Mouse (Mus musculus) hindbrain, embryonic 11.5 days (tissue): ENCODE measurements around the gene Fam213b. TPM values are rescaled to one million over a fixed set of nuclear protein-coding genes. Genes with fewer than 3 reads are reported as not detected.

Experiments used
- ATAC-seq: fragments of 200-750 bp; cut with Nextera tagmentation; 2 replicates; pipeline ENCODE4 v1.8.0; 2017; ENCODE audit warnings: mild to moderate bottlenecking, moderate TSS enrichment, moderate library complexity; ENCODE audit not compliant: low FRiP score
- DNase-seq: peaks from one replicate; pipeline ENCODE4 v3.0.0-alpha.2; 2015; ENCODE audit warnings: low spot score
- H3K27ac ChIP-seq: fragments of 300-500 bp; sonication (generic); 2 replicates; pipeline ENCODE4 v1.5.1; 2014; ENCODE audit warnings: mild to moderate bottlenecking, low read depth, low read length
- H3K27me3 ChIP-seq: fragments of 300-500 bp; sonication (generic); 2 replicates; pipeline ENCODE4 v1.6.1; 2014; ENCODE audit warnings: mild to moderate bottlenecking, low read length, moderate library complexity, mixed read lengths; ENCODE audit not compliant: control insufficient read depth, insufficient read depth
- H3K36me3 ChIP-seq: fragments of 300-500 bp; sonication (generic); 2 replicates; pipeline ENCODE4 v1.6.1; 2014; ENCODE audit warnings: mild to moderate bottlenecking, low read length, moderate library complexity, mixed read lengths; ENCODE audit not compliant: control insufficient read depth, insufficient read depth
- H3K4me1 ChIP-seq: fragments of 300-500 bp; sonication (generic); replicated peaks from 2 replicates; pipeline ENCODE4 v1.6.1; 2014; ENCODE audit warnings: low read length, mixed read lengths; ENCODE audit not compliant: control insufficient read depth, insufficient read depth
- H3K4me2 ChIP-seq: fragments of 300-500 bp; sonication (generic); replicated peaks from 2 replicates; pipeline ENCODE4 v1.6.1; 2014; ENCODE audit warnings: mild to moderate bottlenecking, low read depth, low read length
- H3K4me3 ChIP-seq: fragments of 300-500 bp; sonication (generic); 2 replicates; pipeline ENCODE4 v1.5.1; 2014; ENCODE audit warnings: low read depth, low read length
- H3K9ac ChIP-seq: fragments of 300-500 bp; sonication (generic); 2 replicates; pipeline ENCODE4 v1.6.1; 2014; ENCODE audit warnings: low read depth, low read length
- H3K9me3 ChIP-seq: fragments of 300-500 bp; sonication (generic); 2 replicates; pipeline ENCODE4 v1.6.1; 2016; ENCODE audit warnings: low read length; ENCODE audit not compliant: control insufficient read depth
- WGBS: fragments of 180-500 bp; shearing (Covaris S2); extraction: QIAGEN DNeasy Blood & Tissue Kit; methylation state at CpG from one replicate; pipeline ENCODE4 v1.1.7; 2014; 5-methylcytosine and 5-hydroxymethylcytosine counted together
- polyA plus RNA-seq: library from polyadenylated mRNA; unstranded; fragments of >200 nt; fragmentation: Nextera tagmentation; extraction: Ambion mirVana; gene quantifications from 2 replicates; pipeline ENCODE4 v1.2.1, GENCODE M21; 2014

Fam213b gene
- polyA plus RNA-seq, 1 experiment from 2014 or later: 41.4 TPM

GRCm38 (mm10) chr4:154940156-154940555 is 41.2 kb upstream of the Fam213b start:
- Histone ChIP-seq H3K36me3 (no peaks in the 10 kb centered on the region), H3K4me2 (no peak overlapping the region), H3K4me1 (0 out of 2 replicates have a peak, but pooled peaks cover 2% of the 10 kb centered on the region), H3K27me3 (no peaks in the 10 kb centered on the region), H3K9ac (no peak overlapping the region), H3K9me3 (no peaks in the 10 kb centered on the region), H3K27ac (no peak overlapping the region), H3K4me3 (no peak overlapping the region)
- ATAC-seq (no peak), DNase-seq (no peak)
- WGBS: 87% methylated on average over 2 of the region's 2 CpGs

- Histone ChIP-seq H3K4me1 (no peaks in the 10 kb centered on the region), H3K4me2 (no peak overlapping the region), H3K9me3 (no peaks in the 10 kb centered on the region), H3K27me3 (no peaks in the 10 kb centered on the region), H3K4me3 (no peak overlapping the region), H3K36me3 (no peaks in the 10 kb centered on the region), H3K27ac (no peak overlapping the region), H3K9ac (no peak overlapping the region)
- WGBS: 76% methylated on average over 1 of the region's 1 CpGs
- ATAC-seq (no peak), DNase-seq (no peak)
Measured at GRCm38 (mm10) chr4:154937746-154938145, 38.8 kb upstream of the Fam213b start.

GRCm38 (mm10) chr4:154936542-154937255 is 37.8 kb upstream of the Fam213b start:
- no peak overlapping the region for H3K27ac ChIP-seq
- H3K27me3 ChIP-seq: no peaks in the 10 kb centered on the region
- ATAC-seq (no peak), DNase-seq (no peak)
- no peak overlapping the region for H3K9ac ChIP-seq
- H3K4me3 ChIP-seq: no peak overlapping the region
- no peaks in the 10 kb centered on the region for H3K4me1 ChIP-seq
- H3K9me3 ChIP-seq: no peaks in the 10 kb centered on the region
- H3K4me2 ChIP-seq: no peak overlapping the region
- H3K36me3 ChIP-seq: no peaks in the 10 kb centered on the region
- WGBS: 58% methylated on average over 8 of the region's 8 CpGs

DNA sequence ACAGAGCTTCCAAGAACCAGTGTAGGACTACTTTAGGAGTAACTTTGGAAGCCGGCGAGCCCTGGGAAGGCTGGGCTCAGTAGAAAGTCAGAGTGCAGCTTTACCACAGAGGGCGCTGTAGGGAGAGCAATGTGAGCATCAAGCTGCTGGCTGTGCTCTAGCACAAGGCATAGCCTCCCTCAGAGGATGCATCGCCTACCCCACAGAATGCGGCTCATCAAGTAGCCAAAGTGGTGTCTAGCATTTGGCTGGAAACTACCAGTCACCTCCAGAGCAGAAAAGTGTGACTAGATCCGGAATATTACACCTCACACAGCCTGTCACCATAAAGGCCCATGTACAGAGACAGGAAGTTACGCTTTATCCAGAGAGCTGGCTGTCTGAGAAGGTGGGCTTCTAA is 36.9 kb upstream of the Fam213b start:
- ATAC-seq: no peak
- no peaks in the 10 kb centered on the region for H3K36me3 ChIP-seq

GRCm38 (mm10) chr4:154934800-154935199 is 35.9 kb upstream of the Fam213b start:
- H3K36me3 ChIP-seq: no peaks in the 10 kb centered on the region
- H3K4me3 ChIP-seq: no peak overlapping the region
- no peaks in the 10 kb centered on the region for H3K9me3 ChIP-seq
- no peaks in the 10 kb centered on the region for H3K27me3 ChIP-seq
- ATAC-seq: no peak
- WGBS: 98% methylated on average over 2 of the region's 2 CpGs
- no peak overlapping the region for H3K9ac ChIP-seq
- H3K27ac ChIP-seq: no peak overlapping the region
- no peak overlapping the region for H3K4me2 ChIP-seq
- no peak for DNase-seq
- no peaks in the 10 kb centered on the region for H3K4me1 ChIP-seq

More for the DNA sequence above, 36.9 kb upstream of the Fam213b start:
- Histone ChIP-seq H3K4me1 (no peaks in the 10 kb centered on the region), H3K9me3 (no peaks in the 10 kb centered on the region), H3K4me2 (no peak overlapping the region), H3K4me3 (no peak overlapping the region), H3K27ac (no peak overlapping the region), H3K27me3 (no peaks in the 10 kb centered on the region), H3K9ac (no peak overlapping the region)
- DNase-seq: no peak
- 79% methylated on average over 7 of the region's 7 CpGs for WGBS

DNA sequence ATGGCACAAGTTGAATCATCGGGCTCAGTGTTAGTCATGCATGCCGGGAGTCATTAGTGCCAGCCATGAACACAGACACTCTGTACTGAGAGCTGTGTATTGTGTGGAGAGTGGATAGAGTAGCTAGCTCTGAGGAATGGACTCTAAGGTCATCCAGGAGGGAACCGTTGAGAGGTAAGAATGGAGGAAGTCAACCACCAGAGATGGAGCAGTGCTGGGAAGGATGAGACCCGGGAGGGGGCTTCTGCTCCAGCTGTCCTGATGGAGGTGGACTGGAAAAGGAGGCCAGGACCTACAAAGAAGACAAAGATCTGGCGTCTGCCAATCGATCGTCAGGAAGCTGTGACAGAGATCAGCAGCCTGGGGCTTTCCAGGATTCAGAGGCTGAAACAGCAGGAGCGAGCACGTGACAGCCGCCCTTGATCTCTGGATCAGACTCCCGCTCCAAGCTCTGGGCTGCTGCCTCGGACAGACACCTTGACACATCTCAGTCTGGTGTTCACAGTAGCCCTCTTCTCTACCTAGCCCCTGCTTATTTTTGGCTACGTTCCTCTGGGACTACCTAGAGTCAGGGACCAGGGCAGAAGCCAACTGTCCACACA is 34.5 kb upstream of the Fam213b start:
- 58% methylated on average over 13 of the region's 13 CpGs for WGBS
- Histone ChIP-seq H3K27me3 (no peaks in the 10 kb centered on the region), H3K4me2 (no peak overlapping the region), H3K36me3 (no peaks in the 10 kb centered on the region), H3K27ac (no peak overlapping the region), H3K9me3 (no peaks in the 10 kb centered on the region), H3K4me3 (no peak overlapping the region), H3K9ac (no peak overlapping the region), H3K4me1 (no peaks in the 10 kb centered on the region)
- DNase-seq: no peak
- no peak for ATAC-seq

- H3K9ac ChIP-seq: no peak overlapping the region
- no peaks in the 10 kb centered on the region for H3K36me3 ChIP-seq
- H3K9me3 ChIP-seq: no peaks in the 10 kb centered on the region
- H3K4me3 ChIP-seq: no peak overlapping the region
- no peaks in the 10 kb centered on the region for H3K27me3 ChIP-seq
- no peak overlapping the region for H3K4me2 ChIP-seq
- no peak for ATAC-seq
- no peak for DNase-seq
- no peaks in the 10 kb centered on the region for H3K4me1 ChIP-seq
- peak overlapping the region; percentile 11; the same call in 1 of the 2 replicates for H3K27ac ChIP-seq
- WGBS: 81% methylated on average over 12 of the region's 12 CpGs
Measured at GRCm38 (mm10) chr4:154929088-154929660, 30.2 kb upstream of the Fam213b start.

DNA sequence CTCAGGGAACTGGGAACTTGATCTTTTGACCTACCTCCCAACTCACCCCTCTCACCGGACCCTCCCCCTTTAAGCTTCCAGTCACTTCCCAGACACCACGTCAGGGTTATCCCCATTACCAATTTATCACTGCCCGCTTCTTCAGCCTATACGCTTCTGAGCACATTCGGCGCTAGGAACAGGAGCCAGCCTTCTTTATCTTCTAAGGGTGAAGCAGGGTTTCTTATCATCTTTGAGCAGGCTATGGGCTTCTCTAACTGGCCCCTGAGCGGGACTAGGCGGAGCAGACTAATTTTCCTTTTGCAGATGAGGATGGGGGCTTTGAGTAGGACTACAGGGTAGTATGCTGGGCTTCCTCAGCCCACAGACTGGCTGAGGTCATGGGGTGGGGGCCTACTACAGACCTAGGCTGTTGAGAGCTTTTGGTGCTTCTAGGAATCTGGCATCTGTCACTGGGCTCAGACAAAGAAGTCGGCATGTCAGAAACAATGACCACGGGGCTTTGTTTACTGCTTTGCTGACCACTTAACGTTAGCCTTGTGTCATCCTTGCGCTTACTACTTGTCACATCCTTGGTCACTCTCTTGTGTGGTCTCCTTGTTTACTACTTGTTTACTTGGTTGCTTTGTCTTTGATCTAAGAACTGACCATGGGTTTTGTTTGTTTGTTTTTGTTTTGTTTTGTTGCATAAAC is 29.6 kb upstream of the Fam213b start, which contains the start of gene Tnfrsf14:
Gene Tnfrsf14, minus strand, starts transcription at position 169 of the 693 bp plus-strand sequence.
- Histone ChIP-seq H3K36me3 (no peaks in the 10 kb centered on the region), H3K27ac (peak within 1 kb of the TSS; percentile 11; the same call in 1 of the 2 replicates), H3K4me3 (no peak within 1 kb of the TSS), H3K27me3 (no peaks in the 10 kb centered on the region), H3K4me2 (no peak within 1 kb of the TSS), H3K4me1 (no peaks in the 10 kb centered on the region), H3K9me3 (no peaks in the 10 kb centered on the region), H3K9ac (peak within 1 kb of the TSS; percentile 12; the same call in 1 of the 2 replicates)
- WGBS: 46% methylated on average over 12 of the region's 12 CpGs
- no peak for ATAC-seq
- no peak for DNase-seq
